Mouse (Mus musculus) testis, postnatal 10 days (tissue): ENCODE results near the gene Gopc.

Experiments used
- DNase-seq: peaks from one replicate; pipeline ENCODE4 v3.0.0; 2021; ENCODE audit warnings: low spot score

Gopc gene

DNA sequence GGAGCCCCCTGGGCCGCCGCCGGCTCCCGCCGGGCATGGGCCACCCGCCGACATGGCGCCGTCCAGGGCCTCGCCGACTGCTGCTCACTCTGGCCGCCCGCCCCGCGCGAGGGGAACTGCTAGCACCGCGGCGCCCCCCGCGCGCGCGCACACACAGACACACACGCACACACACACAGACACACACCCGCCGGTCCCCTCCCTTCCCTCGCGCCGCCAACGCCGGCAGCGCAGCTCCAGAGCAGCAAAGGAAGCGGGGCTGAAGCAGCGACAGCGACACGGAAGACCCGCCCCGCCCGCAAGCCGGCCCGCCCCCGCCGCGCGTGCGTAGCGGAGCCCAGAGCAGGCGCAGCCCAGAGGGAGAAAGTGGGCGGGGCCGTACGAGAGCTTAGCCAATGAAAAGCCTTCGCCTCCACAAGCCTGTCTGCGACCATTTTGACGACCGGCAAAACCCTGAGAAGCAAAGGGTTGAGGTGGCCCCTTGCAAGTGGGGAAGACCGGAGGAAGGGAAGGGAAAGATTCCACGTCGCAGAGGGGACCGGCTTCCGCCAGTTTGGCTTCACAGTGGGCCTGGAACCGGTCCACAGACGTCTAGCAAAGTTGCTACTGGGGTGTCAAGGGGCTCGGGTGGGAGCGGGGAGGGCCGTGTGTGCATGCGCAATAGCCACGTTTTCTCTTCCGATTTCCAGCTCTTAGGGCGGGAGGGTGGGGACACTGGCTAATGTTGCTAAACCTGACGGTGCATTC lies at the start of gene Gopc:
Gene Gopc, minus strand, starts transcription at position 280 of the 747 bp plus-strand sequence.
- peak; percentile 99 for DNase-seq

DNA sequence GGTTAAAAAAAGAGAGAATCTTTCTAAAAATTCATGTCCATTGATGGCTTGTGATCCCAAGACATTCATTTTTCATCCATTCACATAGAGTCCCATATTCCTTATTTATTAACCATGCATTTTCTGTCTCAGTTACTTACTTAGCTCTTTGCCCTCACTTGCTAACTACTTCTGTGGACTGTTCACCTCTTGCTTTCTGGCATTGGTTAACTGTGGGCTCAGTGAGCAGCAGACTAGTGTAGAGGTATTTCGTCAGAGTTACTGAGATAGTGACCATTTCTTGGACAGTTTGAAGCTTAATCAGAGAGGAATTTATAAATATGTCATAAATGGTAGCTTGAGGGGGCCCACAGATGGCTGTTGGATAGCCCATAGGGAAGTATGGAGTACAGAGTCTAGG lies 49.0 kb upstream of the Gopc start:
- no peak for DNase-seq

DNA sequence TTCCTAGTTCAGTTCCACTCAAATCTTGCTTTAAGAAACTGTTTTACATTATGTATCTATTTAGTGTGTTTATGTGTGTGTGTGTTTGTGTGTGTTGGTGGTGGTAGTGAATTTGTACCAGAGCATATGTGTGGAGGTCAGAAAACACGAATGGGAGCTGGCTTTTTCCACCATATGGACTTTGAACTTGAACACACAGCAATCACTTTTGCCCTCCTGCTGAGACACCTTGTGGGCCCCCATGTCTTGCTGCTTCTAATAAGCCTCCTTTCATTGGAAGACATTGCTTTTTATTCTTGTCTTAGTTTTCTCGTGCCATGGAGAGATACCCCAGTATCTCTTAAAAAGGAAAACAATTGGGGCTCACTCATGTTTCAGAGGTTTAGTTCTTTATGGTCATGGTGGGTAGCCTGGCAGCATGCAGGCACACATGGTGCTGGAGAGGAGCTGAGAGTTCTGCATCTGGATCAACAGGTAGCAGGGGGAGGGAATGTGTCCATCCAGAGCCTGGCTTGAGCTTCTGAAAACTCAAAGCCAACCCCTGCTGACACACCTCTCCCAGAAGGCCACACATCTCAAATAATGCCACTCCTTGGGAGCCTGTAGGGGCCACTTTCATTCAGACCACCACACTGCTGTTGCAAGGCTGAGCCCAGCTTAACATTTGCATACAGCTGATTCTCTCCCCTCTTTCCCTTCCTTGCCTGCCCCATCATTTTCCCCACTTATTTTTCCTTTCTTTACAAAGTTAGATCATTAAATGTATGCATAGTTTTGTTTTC lies 45.9 kb upstream of the Gopc start:
- no peak for DNase-seq

DNA sequence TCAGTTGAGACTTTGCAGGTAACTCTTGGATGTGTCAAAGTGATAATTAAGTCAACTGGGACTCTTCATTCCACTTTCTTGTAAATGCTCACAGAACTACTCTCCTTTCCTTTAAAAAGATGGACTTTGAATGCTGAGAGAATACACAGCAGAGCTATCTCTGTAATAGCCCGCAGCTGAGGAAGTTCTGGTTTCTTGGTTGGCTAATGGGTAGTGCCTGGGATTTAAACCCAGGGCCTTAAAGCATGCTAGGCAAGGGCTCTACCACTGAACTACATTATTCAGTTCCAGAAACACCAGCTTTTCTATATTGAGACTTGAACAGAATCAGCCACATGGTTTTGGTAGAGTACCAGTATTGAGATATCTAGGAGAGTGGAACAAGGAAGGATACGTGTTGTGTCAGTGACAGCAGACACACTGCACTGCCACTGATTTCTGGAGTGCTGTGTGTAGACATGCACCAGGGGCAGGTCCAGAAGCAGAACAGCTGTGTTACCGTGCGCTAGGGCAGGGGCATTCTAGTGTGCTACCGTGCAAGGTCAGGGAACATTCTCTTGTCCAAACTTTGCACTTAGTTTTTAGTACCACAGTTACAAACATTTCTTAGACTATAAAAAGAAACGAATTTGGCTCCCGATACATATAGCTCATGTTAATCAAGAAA lies 44.5 kb upstream of the Gopc start:
- DNase-seq, result no peak

DNA sequence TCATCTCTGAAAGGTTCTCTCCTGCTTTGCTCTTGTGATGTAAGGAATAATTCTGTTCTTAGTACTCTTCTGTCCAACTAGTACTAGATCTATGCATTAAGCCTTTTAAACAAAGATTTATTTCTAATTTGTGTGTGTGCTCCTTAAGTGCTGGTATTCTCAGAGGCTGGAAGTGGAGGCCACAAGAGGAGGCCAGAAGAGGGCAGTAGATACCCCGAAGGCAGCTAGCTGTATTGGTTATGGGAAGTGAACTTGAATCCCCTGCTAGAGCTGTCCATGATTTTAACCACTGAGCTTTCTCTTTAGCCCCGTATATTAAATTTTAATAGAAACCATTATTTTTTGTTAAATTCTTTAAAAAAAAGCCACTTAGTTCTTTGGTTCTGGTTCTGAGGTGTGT lies 41.2 kb upstream of the Gopc start:
- DNase-seq, result no peak

DNA sequence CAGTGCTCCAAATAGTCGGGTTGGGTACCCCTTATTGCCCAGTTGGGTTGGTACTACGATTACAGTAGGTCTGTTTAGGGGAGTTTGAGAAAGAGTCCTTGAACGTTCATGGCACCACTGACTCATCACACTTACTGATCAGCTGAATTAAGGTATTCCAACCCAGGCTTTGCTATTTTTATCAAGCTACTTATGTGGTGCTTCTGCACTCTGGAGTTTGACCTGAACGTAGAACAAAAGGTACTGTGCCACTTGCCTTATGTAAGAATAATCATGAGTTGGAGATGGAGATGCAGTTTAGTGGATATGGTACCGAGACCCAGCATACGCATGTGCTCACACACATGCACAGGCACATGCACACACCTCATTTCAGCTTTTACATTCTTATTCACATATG lies 39.8 kb upstream of the Gopc start:
- no peak for DNase-seq

DNA sequence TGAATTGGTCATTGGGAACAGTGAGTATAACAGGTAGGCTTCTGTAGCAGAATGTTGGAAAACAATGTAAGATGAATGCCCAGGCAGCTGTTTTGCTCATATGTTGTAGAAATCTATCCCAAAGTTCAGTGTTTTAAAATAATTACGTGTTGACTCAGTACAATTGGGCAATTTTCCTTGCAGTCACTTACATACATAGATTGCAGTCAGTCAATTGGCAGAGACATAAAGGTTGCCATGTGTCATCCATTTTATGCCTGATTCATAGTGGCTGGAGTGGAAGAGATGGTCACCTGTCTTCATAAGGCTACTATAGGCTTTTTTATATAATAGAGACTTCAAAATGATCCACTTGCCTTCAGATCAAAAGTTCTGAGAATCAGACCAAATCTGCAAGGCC lies 38.6 kb upstream of the Gopc start:
- no peak for DNase-seq

DNA sequence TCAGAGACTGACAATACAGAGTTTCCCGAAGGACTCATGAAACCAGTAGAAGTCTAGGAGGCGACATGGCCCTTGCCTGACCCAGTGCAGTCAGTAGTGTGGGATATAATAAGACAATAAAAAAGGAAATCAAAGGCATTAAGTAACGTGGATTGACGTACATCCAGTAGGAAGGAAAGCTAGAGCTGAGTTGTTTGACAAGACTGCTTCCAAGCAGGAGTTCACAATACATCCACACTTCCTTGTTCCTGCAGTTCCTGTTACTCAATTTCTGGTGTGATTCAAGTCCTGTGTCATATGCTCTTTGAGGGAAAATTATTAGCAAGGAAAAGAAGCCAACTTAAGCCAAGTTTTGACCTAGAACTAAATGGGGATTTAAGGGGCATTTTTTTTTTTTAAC lies 37.5 kb upstream of the Gopc start:
- DNase-seq, result no peak

DNA sequence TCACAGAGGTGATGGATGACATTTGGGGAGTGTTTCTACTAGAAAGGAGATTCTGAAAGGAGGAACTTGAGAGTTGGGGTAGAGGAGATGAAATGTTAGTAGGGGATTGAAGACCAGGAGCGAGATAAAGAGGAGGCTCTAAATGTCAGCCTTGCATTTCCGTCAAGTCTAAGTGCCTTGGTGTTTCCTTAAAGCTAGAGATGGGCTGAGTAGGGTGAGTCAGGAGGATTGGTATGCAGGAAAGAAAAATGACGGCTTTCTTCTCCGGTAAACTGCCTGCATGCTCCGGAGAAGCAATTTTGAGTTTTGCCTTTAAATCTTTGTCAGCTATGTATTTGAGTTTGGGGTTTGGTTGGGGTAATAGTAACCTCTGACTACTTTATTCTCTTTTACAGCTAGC lies 37.0 kb upstream of the Gopc start:
- no peak for DNase-seq

DNA sequence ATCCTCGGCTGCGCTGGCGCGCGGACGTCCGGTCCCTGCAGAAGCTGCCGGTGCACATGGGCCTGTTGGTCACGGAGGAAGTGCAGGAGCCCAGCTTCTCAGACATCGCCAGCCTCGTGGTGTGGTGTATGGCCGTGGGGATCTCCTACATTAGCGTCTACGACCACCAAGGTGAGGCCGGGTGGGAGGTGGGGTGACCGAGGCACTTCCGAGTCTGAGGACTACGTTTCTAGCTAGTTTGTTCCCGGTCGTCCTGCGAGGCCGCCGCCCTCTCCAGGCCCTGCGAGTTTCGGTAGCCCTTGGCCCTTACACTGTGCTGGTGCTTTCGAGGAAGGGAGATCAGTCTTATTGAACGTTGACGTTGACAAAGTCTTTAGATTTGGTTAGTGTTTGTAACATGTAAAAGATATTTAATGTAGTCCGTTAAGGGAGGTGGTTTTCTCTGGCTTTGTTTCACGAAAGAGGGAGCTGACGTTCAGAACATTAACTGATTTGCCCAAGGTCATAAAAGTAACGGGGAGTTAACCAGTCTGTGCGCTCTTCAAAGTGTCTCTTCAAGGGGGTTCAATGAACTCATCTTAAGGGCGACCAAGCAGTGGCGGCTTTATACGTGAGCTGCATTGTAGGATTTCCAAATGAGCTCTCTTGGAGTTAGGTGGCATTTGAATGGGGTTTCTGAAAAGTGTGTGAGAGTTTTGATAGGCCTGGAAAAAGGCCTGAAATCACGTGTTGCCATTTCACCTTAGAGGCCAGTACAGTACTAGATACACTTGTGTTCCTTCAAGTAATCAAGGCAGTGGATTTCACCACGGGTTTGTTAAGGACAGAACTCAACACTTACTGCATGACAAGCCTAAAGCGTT lies 36.3 kb upstream of the Gopc start:
- DNase-seq, result no peak

DNA sequence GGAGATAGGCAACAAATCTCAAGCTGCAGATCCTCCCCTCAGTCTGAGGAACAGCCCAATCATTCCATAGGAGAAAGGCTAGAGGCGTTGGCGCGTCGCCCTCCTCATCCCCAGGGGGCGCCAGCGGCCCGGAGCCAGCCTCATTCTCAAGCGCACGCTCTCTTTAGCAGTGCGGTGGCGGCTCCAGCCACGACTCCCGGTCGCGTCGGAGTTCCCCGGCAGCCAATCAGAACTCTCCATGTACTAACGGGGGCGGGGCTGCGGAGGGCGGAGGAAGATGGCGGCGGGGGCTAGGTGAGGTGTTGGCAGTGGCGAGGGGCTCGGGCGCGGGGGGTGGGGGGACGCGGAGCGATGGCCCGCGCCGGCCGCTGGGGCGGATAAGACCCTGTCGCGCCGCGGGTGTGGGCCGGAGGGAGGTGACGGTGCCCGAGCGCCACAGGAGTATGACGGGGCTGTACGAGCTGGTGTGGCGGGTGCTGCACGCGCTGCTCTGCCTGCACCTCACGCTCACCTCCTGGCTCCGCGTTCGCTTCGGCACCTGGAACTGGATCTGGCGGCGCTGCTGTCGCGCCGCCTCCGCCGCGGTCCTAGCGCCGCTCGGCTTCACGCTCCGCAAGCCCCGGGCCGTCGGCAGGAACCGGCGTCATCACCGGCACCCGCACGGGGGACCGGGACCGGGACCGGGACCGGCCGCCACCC lies 35.5 kb upstream of the Gopc start, which contains the start of gene Nus1:
Gene Nus1, plus strand, starts transcription at position 249 of the 699 bp plus-strand sequence.
- peak; percentile 98 for DNase-seq

DNA sequence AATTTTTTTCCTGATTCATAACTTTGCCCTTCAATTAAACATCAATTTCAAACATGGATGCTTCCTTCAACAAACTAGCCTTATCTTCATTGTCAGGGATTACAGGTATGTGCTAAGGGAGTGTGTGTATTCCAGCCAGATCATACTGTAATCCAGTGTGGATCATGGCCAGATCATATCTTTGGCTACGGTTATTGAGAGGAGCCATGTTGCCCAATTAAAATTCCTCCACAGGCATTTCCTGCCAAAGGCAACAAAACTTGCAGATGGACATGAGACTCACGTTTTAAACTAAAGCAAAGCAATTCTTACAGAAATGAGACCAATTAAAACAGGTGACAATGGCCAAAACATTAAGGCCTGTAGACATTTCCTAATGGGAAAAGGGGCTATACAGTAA lies 34.5 kb upstream of the Gopc start:
- no peak for DNase-seq

DNA sequence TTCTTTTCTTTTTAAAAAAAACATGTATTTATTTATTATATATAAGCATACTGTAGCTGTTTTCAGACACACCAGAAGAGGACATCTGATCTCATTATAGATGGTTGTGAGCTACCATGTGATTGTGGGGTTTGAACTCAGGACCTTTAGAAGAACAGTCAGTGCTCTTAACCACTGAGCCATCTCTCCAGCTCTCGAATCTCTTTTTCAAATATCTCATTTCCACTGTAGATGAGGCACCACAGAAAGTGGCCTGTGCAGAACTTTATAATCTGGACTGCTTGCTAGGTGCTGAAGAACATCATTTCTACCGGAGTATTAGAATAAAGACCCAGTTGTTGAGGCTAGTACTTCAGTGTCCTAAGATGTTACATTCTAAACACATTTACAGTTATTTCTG lies 33.1 kb upstream of the Gopc start:
- no peak for DNase-seq

DNA sequence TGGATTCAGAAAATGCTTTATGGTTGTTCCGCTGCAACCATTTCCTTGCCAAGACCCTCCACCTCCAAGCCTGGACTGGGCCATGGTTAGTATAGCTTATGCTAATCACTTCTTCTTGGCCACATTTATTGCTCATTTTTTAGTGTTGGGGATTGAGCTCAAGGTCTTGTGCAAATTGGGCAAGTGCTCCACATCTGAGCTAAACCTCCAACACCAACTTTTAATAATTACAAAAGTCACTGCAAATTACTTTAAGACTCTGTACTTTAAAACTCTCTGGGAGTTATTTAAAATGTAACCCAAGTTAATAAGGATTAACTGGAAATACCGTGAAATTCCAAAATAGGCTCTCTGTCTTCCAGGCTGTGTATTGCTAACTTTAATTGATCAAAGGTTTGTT lies 25.6 kb upstream of the Gopc start:
- no peak for DNase-seq

DNA sequence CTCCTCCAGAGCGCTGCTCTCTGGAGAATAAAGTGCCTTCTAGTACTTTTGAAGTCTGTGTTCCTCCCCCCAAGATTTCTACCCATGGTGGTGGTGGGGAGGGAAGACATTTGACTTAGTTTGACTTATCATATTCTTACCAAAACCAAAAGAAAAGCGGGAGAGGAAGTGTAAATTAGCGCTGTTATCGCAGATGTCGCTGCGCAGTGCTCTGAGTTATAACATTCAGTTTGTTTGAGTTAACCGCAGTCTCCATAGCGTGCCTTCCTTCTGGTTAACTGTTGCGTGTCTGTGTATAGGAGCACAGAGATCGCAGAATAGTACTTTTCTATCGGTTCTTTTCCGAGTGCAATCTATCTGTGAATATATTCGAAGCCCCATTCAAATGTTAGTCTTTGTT lies 23.2 kb upstream of the Gopc start:
- no peak for DNase-seq

DNA sequence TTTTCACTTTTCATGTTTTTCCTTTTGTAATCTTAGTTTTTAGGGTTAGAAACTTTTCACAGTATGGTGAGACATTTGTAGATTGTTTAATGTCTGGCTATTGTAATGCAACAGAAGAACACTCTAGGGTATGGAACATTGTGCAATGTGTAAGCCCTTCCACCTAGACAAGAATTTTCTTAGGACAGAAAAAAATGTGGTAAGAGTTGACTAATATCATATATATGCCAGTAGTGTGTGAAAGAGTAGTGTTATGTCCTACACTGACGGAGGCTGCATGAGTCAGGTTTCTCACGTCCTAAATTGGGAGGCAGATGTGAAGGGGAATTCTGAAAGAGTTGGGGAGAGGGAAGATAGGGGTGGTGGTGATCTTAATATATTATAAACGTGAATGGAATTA lies 17.8 kb upstream of the Gopc start:
- no peak for DNase-seq

DNA sequence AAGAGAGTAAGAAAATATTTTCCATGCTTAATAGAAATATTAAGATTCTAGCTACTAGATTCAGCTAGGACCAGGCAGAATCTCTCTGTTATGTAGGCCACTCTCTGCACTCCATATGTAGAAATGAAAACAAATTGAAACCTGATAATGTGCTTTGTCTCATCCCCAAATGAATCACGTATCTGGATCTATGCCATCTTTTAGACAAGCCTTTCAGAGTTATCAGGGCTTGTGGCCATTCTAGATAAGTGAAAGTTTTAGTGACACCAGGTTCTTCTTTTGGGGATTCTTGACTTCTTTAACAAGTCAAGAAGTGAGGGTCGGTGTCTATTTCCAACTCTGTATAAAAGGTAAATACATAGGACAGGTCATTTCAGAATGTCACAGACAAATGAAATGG lies 16.8 kb upstream of the Gopc start:
- no peak for DNase-seq

DNA sequence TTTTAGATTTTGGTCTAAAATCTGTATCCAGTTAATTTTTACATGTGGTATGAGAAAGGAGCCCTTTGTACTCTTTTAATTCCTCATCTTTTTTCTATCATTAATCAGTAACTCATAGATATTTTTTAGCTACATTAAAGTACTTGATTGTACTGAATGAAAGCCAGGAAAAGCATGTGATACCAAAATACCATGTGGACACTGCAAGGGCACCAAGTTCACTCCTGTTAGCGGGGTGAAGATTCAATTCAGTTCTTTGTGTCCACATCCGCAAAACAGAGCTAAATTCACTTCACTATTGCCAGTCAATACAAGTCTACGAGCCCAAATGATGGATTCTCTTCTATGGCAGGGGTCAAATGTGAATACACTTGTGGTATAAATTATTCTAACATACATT lies 14.7 kb upstream of the Gopc start:
- no peak for DNase-seq

DNA sequence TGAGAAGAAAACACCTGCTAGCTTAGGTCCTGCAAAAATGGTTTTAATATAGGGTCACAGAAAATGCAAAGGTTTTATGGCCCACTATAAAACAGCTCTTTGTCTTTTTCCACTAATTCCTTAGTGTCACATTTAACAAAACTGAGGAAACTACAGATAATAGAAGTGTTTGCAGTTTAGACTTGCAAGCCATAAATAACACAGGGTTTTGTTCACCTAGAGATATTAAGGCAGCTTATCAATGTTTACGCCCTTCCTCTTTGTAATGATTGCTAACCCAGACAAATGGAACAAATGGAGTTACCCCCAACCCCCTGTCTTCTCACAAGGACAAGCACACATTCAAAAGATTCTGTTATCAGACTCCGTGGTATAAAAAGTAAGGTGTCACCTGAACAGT lies 9.3 kb upstream of the Gopc start:
- DNase-seq, result no peak

DNA sequence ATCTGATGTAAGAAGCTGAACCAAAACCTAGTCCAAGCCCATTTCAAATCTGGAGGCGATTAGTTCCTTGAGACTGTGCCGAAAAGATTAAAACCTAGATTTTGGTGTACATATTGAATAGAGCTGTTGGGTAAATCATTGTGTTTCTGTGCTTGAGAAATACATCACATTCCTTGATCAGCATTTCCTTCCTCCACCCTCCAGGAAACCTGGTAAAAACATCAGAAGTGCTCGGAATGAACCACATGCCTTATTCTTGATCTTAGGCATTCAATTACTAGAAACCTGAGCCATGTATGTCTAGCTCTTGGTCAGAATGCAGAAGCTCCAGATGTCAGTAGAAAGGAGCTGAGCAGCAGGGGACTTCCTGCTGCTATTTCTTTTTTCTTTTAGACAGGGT lies 7.5 kb upstream of the Gopc start:
- DNase-seq, result no peak

DNA sequence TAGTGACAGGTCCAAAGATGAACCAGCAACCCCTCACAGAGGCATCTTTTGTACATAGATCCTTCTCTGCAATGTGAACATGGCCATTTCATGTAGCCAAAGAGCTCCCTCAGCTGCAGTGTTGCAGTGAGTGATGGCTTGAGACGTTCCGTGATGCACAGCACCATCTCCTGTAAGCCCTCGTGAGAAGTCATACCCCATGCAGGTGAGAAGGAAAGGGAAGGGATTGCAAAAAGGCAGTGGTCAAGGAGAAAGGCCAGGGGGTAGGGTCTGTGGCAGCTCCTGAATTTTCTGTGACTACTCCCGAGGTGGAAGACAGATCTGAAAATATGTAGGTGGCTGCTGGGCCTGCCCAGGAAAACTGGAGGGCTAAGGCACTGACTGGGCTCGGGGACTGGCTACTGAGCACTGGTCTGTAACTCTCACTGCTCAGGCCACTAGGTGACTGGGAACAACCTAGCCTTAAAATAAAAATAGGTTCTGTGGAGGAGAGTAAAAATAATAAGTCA lies 7.1 kb upstream of the Gopc start, which contains the start of gene Nepn:
Gene Nepn, plus strand, starts transcription at position 51 of the 509 bp plus-strand sequence.
- no peak for DNase-seq
